Mouse (Mus musculus) small intestine, adult 2 months (tissue): Measurements from ENCODE around the gene Lrmp.

Source experiments
- CTCF ChIP-seq: fragments of 200-500 bp; IDR thresholded peaks from 2 replicates; pipeline ENCODE4 v1.5.1; 2012; ENCODE audit warnings: low read depth, mild to moderate bottlenecking, control low read depth, inconsistent platforms, low read length, moderate library complexity, mixed read lengths; ENCODE audit not compliant: insufficient replicate concordance, insufficient read length; ENCODE audit errors: extremely low read depth
- POLR2A ChIP-seq: fragments of 200-500 bp; IDR thresholded peaks from 2 replicates; pipeline ENCODE4 v1.6.1; 2012; ENCODE audit warnings: low read depth, mild to moderate bottlenecking, control low read depth, inconsistent platforms, low read length, moderate library complexity

- no peak for TF ChIP-seq POLR2A
- TF ChIP-seq CTCF: no peak
Observed at GRCm38 (mm10) chr6:145104241-145104939, 11.1 kb upstream of the Lrmp start.
